Mouse (Mus musculus) hindlimb bud, embryonic 11.5 days (tissue): ENCODE results near the gene Kcnt2.
A peak's percentile ranks its signal among the peaks of the same experiment; 100 is the strongest.

Experiments
- DNase-seq: peaks from one replicate; pipeline ENCODE4 v3.0.0-alpha.2; 2012; ENCODE audit warnings: low read depth, low spot score; ENCODE audit errors: extremely low spot score

Gene Kcnt2

DNA sequence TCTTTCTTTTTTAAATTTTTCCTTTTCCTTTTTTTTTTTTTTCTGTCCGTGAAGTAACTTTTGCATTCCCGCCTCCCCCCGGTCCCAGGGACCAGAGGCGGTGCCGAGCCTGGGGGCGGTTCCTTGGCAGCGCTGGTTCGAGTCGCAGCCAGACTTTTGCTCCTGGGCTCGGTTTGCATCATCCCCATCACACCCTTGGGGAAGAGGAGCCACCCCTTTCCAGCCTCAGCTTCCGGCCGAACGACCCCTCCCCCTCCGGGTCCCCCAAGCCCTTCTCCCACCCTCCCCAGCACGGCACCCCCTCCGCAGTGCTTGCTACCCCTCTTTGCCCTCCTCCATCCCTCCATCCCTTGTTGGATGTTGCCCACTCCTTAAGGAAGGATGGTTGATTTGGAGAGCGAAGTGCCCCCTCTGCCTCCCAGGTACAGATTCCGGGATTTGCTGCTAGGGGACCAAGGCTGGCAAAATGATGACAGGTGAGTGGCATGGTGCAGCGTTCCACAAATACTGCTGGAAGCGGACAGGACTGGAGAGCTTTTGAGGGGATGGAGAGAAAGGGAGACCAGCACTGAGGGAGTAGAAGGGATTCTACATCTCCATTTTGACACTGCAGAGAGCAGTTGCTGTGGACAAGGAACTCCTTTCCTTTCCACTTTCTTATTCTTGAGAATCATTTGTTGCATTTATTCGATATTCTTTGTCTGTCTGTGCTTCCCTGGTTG, at the start of gene Kcnt2:
Gene Kcnt2, plus strand, starts transcription at position 283 of the 722 bp plus-strand sequence.
- DNase-seq = no peak

GRCm38 (mm10) chr1:140205329-140205728, 40.6 kb upstream of the Kcnt2 start:
- DNase-seq = no peak

GRCm38 (mm10) chr1:140225221-140225620, 20.7 kb upstream of the Kcnt2 start:
- DNase-seq = no peak

DNA sequence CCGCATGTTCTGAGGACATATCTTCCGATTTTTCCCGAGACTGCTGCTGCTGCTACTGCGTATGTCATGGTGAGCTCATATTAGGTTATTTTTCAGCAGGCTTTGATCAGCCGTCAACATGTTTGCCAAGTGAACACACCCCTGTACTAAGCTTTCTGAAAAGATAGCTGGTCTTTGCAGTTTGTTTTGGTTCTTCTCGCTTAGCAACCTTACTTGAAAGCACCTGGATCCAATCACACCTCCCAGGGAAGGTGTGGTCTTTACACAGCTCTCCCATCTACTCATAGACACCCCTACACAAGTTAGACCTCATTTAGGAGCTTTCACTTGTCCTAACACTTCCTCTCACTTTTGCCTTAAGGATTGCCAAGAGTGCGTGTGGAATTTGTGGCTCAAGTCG, 19.3 kb upstream of the Kcnt2 start:
- no peak for DNase-seq

GRCm38 (mm10) chr1:140245465-140245864, 493 bp upstream of the Kcnt2 start:
- DNase-seq = peak; percentile 39

- no peak for DNase-seq
These were observed 18.7 kb downstream of the Kcnt2 start for GRCm38 (mm10) chr1:140264696-140265095.

DNA sequence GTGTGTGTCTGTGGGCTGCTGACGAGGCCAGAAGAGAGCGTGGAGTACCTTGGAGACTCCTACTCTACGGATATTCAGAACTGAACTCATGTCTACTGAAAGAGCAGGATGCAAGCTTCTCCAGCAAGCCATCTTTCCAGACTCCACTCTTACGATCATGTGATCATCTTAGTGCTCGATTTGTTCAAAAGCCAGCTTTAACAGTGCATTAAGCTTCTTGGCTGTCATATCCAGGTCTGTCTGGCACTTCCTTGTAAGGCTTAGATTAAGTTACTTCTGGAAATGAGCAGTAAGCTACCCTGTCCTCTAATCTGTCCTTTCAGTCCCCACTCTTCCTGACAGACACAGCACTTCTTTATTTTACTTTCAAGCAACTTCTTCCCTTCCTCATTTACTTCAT, 20.1 kb downstream of the Kcnt2 start:
- DNase-seq = no peak

GRCm38 (mm10) chr1:140266643-140267286, 20.8 kb downstream of the Kcnt2 start:
- no peak for DNase-seq

DNA sequence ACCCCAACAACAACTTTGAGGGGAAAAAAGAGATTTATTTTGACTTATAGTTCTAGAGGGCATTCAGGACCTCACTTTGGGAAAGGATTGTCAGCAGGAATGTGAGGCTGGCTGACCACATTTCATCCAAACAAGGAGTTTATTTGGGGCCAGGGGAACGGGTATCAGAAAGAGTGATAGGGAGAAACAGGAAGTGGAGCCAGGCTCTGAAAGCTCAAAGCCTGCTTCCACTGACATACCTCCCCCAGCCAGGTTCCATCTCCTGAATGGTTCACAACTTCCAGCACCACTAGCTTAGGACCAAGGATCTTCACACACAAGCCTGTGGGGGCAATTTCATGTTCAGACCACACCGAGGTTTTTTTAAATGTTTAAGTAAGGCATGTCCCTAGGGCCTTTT, 21.3 kb downstream of the Kcnt2 start:
- no peak for DNase-seq

GRCm38 (mm10) chr1:140273624-140274023, 27.7 kb downstream of the Kcnt2 start:
- no peak for DNase-seq

GRCm38 (mm10) chr1:140275813-140276212, 29.9 kb downstream of the Kcnt2 start:
- DNase-seq = no peak

DNA sequence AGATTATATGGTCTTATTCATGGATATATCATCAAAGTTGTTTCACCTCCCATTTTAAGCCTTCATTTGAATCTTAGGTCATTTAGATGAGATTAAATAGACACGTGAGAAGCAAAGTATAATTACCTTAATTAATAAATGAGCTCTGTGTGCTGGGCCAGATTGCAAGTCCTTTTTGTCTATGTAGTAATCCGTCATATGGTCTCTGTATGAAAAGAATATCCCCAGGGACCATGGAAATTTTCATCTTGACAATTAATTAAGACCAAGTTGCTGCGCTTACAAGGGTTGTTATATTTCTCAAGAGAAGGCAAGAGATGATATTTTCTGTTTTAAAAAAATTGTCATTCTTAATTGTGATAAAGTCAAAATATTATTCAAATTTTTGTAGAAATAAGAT, 47.2 kb downstream of the Kcnt2 start:
- no peak for DNase-seq

DNA sequence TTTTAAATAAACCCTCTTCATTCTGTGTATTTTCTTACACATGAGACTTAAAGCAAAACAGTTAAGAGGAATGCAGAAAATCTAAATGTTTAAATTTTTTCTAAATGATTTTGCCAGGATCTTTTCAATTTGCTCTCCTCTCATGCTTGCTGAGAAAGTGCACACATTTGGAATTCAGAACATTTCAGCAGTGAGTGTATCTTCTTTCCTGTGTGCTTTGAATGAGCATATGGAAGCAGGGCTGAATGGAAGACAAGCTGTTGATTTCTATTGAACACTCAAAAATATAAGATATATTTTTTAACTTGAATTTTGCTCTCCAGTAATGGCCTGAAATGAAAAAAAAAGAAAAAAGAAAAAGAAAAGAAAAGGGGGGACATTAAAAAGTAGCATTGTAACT, 49.5 kb downstream of the Kcnt2 start:
- DNase-seq = no peak

DNA sequence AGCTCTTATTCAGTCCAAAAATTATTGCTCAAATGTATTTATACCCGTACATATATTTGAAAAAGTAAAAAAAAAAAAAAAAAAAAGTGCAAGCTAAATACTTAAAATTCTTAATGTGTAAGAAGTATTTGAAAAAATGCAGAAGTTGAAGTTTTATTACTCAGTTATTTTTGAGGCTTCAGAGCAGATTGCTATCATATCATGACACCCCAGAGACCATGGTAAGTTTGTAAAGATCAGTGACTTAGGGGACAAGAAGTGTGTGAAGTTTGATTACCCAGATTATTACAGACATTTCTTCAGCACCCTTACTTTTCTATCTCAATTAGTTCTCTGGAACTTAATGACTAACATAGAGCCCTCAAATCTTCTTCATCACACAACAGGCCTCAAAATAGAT, 58.3 kb downstream of the Kcnt2 start:
- no peak for DNase-seq

GRCm38 (mm10) chr1:140305344-140305743, 59.4 kb downstream of the Kcnt2 start:
- no peak for DNase-seq

DNA sequence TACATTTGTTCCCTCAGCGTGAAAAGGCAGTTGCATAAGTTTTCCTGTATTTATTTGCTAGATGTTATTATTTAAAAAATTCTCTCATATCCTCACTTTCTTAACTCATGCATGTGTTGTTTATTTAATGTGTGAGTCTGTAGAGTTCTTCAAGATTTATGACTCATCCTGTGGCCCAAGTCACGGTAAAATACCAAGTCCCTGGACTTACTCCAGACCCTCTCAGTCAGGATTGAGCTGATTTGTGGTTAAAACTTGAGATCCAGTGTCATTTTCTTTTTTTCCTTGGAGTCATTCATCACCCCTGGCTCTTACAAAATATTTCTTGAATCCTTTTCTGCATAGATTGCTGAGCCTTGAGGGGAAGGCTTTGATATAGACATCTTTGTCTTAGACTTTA, 60.4 kb downstream of the Kcnt2 start:
- DNase-seq = no peak

GRCm38 (mm10) chr1:140310739-140311138, 64.8 kb downstream of the Kcnt2 start:
- DNase-seq = no peak

DNA sequence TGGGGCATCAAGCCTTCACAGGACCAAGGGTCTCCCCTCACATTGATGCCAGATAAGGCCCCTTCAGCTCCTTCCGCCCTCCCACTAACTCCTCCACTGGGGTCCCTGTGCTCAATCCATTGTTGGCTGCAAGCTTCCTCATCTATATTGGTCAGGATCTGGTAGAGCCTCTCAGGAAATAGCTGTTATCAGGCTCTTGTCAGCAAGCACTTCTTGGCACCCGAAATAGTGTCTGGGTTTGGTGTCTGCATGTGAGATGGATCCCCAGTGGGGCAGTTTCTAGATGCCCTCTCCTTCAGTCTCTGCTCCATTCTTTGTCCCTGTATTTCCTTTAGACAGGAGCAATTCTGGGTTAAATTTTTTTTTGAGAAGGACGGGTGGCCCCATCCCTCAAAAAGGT, 79.1 kb downstream of the Kcnt2 start:
- DNase-seq = no peak

DNA sequence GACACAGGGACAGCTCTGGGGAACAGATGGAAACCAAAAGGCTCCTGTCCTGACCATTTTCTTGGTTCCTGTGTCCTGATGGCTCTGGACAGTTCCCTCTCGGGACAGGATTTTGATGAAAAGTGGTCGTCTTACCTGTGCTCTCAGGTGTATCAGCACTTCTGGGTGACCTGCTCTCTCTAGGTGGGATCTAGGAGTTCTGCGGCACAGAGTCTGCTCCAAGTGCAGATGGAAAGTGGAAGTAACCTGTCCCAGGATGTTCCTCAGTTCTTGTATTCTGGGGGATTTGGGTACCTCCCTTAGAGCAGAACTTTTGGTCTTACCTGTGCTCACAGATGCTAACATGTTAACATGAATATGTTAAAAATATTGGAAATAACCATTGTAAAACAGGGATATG, 80.8 kb downstream of the Kcnt2 start:
- no peak for DNase-seq

DNA sequence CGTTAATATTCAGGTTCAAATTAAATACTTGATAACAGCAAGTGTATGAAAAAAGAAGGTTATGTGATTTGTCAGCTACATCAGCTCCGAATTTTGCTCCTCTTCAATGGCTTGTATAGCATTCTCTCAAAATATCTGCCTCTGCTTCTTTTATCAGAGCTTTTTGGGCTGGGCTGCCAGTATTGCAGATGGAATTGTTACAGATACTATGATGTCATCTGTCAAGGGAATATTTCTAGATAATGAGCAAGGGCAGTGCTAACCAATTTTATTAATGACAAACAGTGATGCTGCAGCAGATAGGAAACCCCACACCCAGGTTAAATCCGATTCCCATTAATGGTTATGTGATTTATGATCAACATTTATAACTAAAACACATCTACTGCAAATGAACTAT, 87.7 kb downstream of the Kcnt2 start:
- no peak for DNase-seq

DNA sequence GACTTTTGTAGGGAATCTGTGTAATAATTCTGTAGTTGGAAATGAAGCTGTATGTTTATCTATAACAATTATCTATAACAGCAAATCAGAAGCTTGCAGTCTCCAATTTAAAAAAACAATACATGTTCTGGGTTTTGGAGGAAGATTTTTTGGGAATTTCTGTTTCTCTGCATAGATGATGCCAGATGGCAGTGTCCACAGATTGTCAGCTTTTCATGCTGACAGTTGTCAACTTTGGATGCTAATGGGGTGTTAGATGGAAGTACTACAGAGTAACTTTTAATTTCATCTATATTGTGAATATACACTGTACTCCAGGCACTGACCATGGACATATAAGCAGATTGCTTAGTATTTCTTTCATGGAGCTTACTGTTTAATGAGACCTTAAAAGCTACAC, 92.5 kb downstream of the Kcnt2 start:
- DNase-seq = no peak

DNA sequence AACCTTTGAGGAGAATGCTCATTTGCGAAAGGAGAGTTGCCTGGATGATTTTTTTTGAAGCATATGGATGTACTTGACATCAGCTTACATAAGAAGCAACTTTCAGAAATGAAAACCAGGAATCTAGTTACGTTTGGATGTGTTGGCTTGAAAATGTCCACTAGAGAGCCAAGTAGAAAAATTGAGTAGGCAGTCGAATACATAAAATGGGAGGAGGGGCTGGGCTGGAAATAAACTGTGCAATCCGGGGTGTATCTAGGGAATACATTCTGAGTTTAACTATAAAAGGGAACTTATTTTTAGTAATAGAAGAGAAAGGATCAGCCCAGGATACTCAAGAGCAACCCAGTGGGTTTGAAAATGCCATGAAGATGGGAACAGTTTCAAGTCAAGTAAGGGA, 93.4 kb downstream of the Kcnt2 start:
- DNase-seq = no peak

DNA sequence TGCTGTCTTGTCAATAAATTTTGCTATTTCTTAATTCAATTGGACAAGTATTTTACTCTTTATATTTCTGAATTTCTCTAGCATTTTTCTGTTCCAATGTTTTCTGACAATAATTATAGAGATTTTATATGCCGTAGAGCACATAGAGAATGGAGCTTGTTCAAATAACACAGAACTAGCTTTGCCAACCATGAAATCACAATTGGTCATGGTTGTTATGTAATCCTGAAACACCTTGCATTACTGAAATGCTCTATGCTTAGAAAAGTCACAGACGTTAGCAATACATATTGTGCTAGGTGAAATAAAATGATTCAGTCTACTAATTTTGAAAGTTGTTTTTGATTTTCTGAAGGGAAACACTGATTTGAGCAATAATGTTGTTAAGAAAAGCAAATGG, 118.8 kb downstream of the Kcnt2 start:
- no peak for DNase-seq
